Mouse (Mus musculus) granulocyte monocyte progenitor cell, adult 5-6 weeks (primary cell): ENCODE data around the gene Sdk2. TPM values are rescaled to one million over a fixed set of nuclear protein-coding genes. Genes with fewer than 3 reads are reported as not detected.

Experiments used
- ATAC-seq: replicated peaks from 2 replicates; pipeline ENCODE4 v1.8.0; 2016; ENCODE audit warnings: mild to moderate bottlenecking, moderate TSS enrichment, inconsistent platforms; ENCODE audit not compliant: poor library complexity, severe bottlenecking
- total RNA-seq, 2 experiments: library from RNA; stranded (forward) in 1 of 2; stranded (reverse) in 1 of 2; fragments of 200-712, 200-1000 nt in 1 of 2; fragments of >200 nt in 1 of 2; fragmentation: Nextera tagmentation in 1 of 2; gene quantifications; 2 replicates each; pipeline ENCODE4 v1.2.3; 2014 to 2017

The Sdk2 gene
- total RNA-seq, 2 experiments from 2014 or later: not detected

GRCm38 (mm10) chr11:113777878-113778464 is 288.9 kb downstream of the Sdk2 start:
- ATAC-seq: peak; percentile 59

- ATAC-seq: peak; percentile 71
Measured at GRCm38 (mm10) chr11:113776851-113777511, 289.9 kb downstream of the Sdk2 start.

- ATAC-seq: no peak
Measured at GRCm38 (mm10) chr11:113774773-113775172, 292.1 kb downstream of the Sdk2 start.

- ATAC-seq: no peak
Measured at GRCm38 (mm10) chr11:113773191-113773590, 293.7 kb downstream of the Sdk2 start.

DNA sequence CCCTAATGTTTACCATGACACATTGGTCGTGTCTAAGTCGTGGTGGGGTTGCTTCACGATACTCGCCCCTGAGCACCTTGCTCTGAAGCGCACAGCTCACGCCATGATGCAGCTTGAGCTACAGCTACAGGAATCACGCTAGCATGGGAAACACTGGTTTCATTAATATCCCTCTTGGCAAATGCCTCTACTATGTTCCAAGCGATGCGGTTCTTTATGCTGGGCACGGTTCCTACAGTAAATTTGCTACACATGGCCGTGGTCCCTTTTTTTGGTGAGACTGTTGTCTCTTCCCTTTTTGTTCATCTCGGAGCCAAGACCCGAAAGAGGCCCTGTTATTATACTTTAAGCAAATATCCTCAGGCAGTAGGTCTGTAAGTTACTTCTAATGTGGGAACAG is 295.7 kb downstream of the Sdk2 start:
- no peak for ATAC-seq

DNA sequence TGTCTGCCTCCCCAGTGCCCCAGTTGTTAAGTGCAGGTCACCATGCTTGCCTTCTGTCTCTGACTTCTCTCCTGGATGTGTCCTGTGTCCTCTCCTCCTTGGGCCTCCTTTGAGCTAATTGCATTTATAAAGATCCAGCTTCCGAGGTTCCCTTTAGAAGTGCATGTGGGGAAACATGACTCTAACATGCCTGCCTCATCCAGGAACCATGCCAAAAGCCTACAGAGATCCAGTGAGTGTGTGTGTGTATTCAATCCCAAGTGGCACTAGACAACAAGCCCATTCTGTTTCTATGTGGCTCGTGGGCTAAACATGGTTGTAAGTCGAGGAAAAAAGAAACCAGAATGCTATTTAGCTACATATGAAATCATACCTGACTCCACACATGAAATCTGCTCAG is 298.5 kb downstream of the Sdk2 start:
- ATAC-seq: no peak

DNA sequence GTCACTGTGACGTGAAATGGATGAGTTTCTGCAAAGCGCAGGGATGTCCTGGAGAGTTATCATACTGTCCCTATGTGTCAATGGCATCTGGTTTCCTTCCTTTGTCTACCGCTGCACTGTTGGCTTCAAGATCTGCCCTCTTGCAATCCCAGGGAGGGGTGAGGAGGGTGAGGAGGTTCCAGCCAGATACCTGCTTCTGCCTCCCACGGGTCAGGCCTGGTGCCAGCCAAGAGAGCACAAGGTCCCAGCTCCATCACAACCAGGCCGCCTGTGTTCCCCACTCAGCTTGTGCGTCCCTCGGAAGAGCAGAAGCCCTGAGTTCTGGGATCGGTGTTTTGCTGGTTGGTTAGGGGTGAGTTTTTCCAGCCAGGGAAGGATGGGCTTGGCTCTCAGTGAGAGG is 299.6 kb downstream of the Sdk2 start:
- ATAC-seq: no peak

DNA sequence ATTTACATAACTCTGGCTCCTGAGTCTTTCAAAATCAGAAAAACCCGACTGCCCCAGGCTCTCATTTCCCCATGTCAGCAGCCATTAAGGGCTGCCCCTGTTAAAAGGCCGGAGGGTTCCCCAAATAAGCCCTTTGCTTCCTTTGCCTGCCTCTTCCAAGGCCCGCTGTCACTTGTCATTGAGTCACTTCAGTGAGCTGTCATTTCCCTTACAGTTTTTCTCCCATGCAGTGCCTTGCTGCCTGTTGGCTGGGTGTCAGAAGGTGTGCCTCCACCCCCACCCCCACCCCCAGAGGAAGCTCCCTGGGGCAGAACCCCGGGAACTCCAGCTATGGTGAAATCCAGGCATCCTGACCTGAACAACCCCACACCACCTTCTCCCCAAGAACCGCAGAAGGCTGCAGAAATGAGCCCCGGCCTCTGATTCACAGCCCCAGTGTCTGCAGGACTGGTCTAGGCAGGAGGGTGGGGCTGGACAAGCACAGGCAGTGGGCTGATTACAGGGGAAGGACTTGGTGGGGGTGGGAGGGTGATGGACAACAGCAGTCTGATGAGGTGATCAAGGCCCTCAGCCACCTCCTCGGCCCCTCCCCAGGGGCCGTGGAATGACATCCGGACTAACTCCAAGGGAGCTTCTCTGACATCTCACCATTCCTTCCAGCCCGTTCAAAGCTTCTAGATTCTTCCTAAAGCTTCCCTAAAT is 300.4 kb downstream of the Sdk2 start:
- peak; percentile 71 for ATAC-seq

- ATAC-seq: 0 out of 2 replicates have a peak, but pooled peaks have one; percentile 7
Measured at GRCm38 (mm10) chr11:113764132-113764849, 302.6 kb downstream of the Sdk2 start.

GRCm38 (mm10) chr11:113763449-113763848 is 303.4 kb downstream of the Sdk2 start:
- ATAC-seq: no peak

DNA sequence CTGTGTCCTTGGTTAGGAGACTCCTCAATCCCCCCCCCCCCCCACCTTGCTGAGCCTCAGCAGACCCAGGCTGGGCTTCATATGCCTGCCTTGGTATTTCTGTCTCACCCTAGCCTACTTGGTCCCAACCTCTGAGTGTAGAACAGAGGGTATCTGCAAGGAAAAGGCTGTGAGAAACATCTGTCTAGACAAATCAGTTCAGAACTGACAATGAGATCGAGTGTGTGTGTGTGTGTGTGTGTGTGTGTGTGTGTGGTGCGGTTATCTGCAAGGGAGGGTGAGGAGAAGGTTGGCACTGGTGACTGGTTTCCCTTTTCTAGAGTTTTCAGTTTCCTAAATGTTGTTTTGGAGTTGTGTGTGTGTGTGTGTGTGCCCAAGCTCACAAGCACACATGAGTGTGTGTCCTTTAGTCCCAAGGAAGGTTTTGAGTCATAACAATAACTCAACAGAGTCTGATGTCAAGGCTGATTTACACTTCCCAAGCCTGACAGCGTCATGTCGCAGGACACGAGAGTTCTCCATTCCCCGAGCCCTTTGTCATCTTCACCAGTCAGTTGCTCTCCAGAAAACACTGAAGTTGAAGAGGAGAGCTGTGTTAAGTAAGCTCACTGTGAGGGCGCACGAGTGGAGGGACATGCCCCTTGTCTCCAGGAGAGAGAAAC is 304.6 kb downstream of the Sdk2 start:
- no peak for ATAC-seq

GRCm38 (mm10) chr11:113761646-113762045 is 305.2 kb downstream of the Sdk2 start:
- ATAC-seq: peak; percentile 76

DNA sequence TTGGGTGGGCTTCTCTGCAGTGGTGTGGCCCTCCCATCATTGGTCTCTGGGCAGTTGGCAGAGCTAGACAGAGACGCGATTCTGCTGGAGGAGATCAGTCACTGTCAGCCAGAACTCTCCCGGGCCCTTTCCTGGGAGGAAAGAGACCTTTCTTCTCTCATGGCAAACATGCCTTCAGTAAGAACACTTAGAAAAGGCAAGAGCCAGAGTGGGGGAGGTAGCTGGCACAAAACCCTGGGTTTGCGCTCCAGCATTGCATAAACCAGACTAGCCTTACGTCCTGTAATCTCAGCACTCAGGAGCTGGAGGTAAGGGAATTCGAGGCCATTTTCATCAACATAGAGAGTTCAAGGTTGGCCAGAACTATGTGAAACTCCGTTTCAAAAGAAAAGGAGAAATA is 306.4 kb downstream of the Sdk2 start:
- no peak for ATAC-seq

DNA sequence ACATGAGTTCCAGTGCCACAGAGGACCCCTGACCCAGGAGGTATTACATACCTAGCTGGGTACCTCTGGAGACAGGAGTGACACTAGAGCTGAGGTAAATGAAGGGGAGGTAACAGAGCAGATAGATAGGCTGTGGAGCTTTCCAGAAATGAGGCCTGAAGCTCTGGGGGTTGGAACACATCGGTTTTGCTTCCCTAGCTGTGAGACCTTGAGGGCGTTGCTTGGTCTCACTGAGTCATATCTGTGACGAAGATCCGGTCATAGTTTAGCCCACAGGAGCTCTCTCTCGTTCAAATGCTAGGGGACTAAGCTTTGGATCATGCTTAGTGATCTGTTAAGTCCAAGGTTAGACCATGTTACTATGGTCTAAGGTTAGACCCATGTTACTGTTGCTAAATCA is 308.0 kb downstream of the Sdk2 start:
- ATAC-seq: no peak

DNA sequence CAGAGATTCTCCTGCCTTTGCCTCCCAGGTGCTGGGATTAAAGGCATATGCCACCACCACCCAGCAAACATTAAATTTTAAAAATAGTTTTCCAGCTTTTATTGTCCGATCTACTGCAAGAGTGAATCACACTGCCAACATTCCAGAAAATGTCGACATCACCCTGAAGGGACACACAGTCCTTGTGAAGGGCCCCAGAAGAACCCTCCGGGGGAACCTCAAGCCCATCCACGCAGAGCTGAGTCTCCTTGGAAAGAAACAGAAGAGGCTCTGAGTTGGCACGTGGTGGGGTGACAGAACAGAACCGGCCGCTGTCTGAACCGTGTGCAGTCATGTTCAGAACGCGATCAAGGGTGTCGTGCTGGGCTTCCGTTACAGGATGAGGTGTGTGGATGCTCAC is 310.3 kb downstream of the Sdk2 start:
- no peak for ATAC-seq

GRCm38 (mm10) chr11:113755878-113756277 is 311.0 kb downstream of the Sdk2 start:
- ATAC-seq: no peak

- no peak for ATAC-seq
Measured at GRCm38 (mm10) chr11:113754845-113755244, 312.0 kb downstream of the Sdk2 start.

GRCm38 (mm10) chr11:113752685-113753430 is 314.0 kb downstream of the Sdk2 start:
- ATAC-seq: no peak

DNA sequence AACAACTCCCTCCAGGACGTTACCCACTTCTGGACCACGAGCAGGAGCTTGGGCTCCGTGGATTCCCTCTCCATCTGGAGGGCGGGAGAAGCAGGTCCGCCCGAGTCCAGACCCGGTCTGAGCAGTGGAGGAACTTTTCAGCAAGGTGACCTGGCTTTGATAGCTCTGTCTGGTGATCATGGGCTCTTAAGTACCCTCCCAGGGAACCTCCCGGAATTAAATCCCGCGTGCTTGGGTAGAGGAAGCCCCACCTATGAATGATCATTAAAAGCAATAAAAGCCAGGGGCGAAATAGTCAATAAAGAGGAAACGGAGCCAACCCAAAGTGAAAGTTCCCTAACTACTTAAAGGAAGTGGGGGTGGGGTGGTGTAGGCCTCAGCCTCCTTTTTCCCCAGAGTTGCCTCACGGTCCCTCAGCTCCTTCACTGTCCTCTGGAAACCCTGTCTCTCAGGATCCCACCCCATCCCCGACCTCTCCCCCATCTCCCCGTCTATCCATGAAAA is 314.6 kb downstream of the Sdk2 start:
- peak; percentile 17 for ATAC-seq
